Mouse (Mus musculus): ENCODE data around the gene Nsun5. TPM values are rescaled to one million over a fixed set of nuclear protein-coding genes. Genes with fewer than 3 reads are reported as not detected.

Gene Nsun5
- polyA plus RNA-seq, 1 experiment from 2014 or later = 34.1 TPM

- no peak overlapping the region for H3K4me3 ChIP-seq (ENCODE audit: low read depth, low read length)
- no peaks in the 10 kb centered on the region for H3K4me1 ChIP-seq (ENCODE audit: control insufficient read depth, insufficient read depth, low read length)
- H3K9me3 ChIP-seq (replicated peaks; ENCODE audit: control insufficient read depth, low read length, poor library complexity, severe bottlenecking) = no peaks in the 10 kb centered on the region; the same call in 1 of the 2 replicates
- H3K27ac ChIP-seq (ENCODE audit: low read length) = no peak overlapping the region
- WGBS = 70% methylated on average over 4 of the region's 4 CpGs
- ATAC-seq = no peak
- H3K27me3 ChIP-seq (ENCODE audit: control insufficient read depth, insufficient read depth, low read depth, low read length) = no peaks in the 10 kb centered on the region
- H3K4me2 ChIP-seq (ENCODE audit: low read length) = no peak overlapping the region
- H3K9ac ChIP-seq (ENCODE audit: low read depth, low read length) = no peak overlapping the region
- no peaks in the 10 kb centered on the region for H3K36me3 ChIP-seq (ENCODE audit: control insufficient read depth, insufficient read depth, low read length)
Observed at GRCm38 (mm10) chr5:135347511-135348011, 22.2 kb upstream of the Nsun5 start.

- Histone ChIP-seq H3K4me1 (ENCODE audit: control insufficient read depth, insufficient read depth, low read length) (no peaks in the 10 kb centered on the region), H3K9me3 (replicated peaks; ENCODE audit: control insufficient read depth, low read length, poor library complexity, severe bottlenecking) (no peaks in the 10 kb centered on the region; the same call in 1 of the 2 replicates), H3K4me2 (ENCODE audit: low read length) (no peak within 1 kb of the TSS), H3K27ac (ENCODE audit: low read length) (no peak within 1 kb of the TSS), H3K27me3 (ENCODE audit: control insufficient read depth, insufficient read depth, low read depth, low read length) (no peaks in the 10 kb centered on the region), H3K9ac (ENCODE audit: low read depth, low read length) (no peak within 1 kb of the TSS), H3K4me3 (ENCODE audit: low read depth, low read length) (no peak within 1 kb of the TSS), H3K36me3 (ENCODE audit: control insufficient read depth, insufficient read depth, low read length) (no peaks in the 10 kb centered on the region)
- WGBS = 89% methylated on average over 34 of the region's 35 CpGs
- no peak for ATAC-seq
Observed at GRCm38 (mm10) chr5:135349862-135350261, 19.9 kb upstream of the Nsun5 start, which contains the start of gene Fkbp6. Gene Fkbp6, minus strand, starts transcription at chr5:135350044.

GRCm38 (mm10) chr5:135351606-135352005, 18.1 kb upstream of the Nsun5 start:
- no peaks in the 10 kb centered on the region for H3K27me3 ChIP-seq (ENCODE audit: control insufficient read depth, insufficient read depth, low read depth, low read length)
- H3K27ac ChIP-seq (ENCODE audit: low read length) = no peak overlapping the region
- H3K4me1 ChIP-seq (ENCODE audit: control insufficient read depth, insufficient read depth, low read length) = no peaks in the 10 kb centered on the region
- H3K9ac ChIP-seq (ENCODE audit: low read depth, low read length) = no peak overlapping the region
- H3K36me3 ChIP-seq (ENCODE audit: control insufficient read depth, insufficient read depth, low read length) = no peaks in the 10 kb centered on the region
- H3K4me3 ChIP-seq (ENCODE audit: low read depth, low read length) = no peak overlapping the region
- no peak overlapping the region for H3K4me2 ChIP-seq (ENCODE audit: low read length)
- no peaks in the 10 kb centered on the region; the same call in 1 of the 2 replicates for H3K9me3 ChIP-seq (replicated peaks; ENCODE audit: control insufficient read depth, low read length, poor library complexity, severe bottlenecking)
- no peak for ATAC-seq
- 87% methylated on average over 13 of the region's 13 CpGs for WGBS

GRCm38 (mm10) chr5:135352995-135353394, 16.8 kb upstream of the Nsun5 start, which contains the start of gene Trim50:
Gene Trim50, plus strand, starts transcription at chr5:135353295.
- no peak for ATAC-seq
- H3K27ac ChIP-seq (ENCODE audit: low read length) = no peak within 1 kb of the TSS
- WGBS = 65% methylated on average over 9 of the region's 9 CpGs

GRCm38 (mm10) chr5:135353564-135353963, 16.2 kb upstream of the Nsun5 start:
- Histone ChIP-seq H3K27me3 (ENCODE audit: control insufficient read depth, insufficient read depth, low read depth, low read length) (no peaks in the 10 kb centered on the region), H3K36me3 (ENCODE audit: control insufficient read depth, insufficient read depth, low read length) (no peaks in the 10 kb centered on the region), H3K4me1 (ENCODE audit: control insufficient read depth, insufficient read depth, low read length) (no peaks in the 10 kb centered on the region), H3K4me3 (ENCODE audit: low read depth, low read length) (no peak overlapping the region), H3K9me3 (replicated peaks; ENCODE audit: control insufficient read depth, low read length, poor library complexity, severe bottlenecking) (no peaks in the 10 kb centered on the region; the same call in 1 of the 2 replicates), H3K4me2 (ENCODE audit: low read length) (no peak overlapping the region), H3K9ac (ENCODE audit: low read depth, low read length) (no peak overlapping the region), H3K27ac (ENCODE audit: low read length) (no peak overlapping the region)
- WGBS = 20% methylated on average over 20 of the region's 20 CpGs
- ATAC-seq = no peak

More at GRCm38 (mm10) chr5:135352995-135353394, 16.8 kb upstream of the Nsun5 start, which contains the start of gene Trim50:
- H3K4me2 ChIP-seq (ENCODE audit: low read length) = no peak within 1 kb of the TSS
- no peaks in the 10 kb centered on the region for H3K36me3 ChIP-seq (ENCODE audit: control insufficient read depth, insufficient read depth, low read length)
- no peaks in the 10 kb centered on the region for H3K4me1 ChIP-seq (ENCODE audit: control insufficient read depth, insufficient read depth, low read length)
- H3K4me3 ChIP-seq (ENCODE audit: low read depth, low read length) = no peak within 1 kb of the TSS
- H3K27me3 ChIP-seq (ENCODE audit: control insufficient read depth, insufficient read depth, low read depth, low read length) = no peaks in the 10 kb centered on the region
- H3K9ac ChIP-seq (ENCODE audit: low read depth, low read length) = no peak within 1 kb of the TSS
- no peaks in the 10 kb centered on the region; the same call in 1 of the 2 replicates for H3K9me3 ChIP-seq (replicated peaks; ENCODE audit: control insufficient read depth, low read length, poor library complexity, severe bottlenecking)

- no peak overlapping the region for H3K4me2 ChIP-seq (ENCODE audit: low read length)
- 47% methylated on average over 1 of the region's 1 CpGs for WGBS
- no peaks in the 10 kb centered on the region for H3K36me3 ChIP-seq (ENCODE audit: control insufficient read depth, insufficient read depth, low read length)
Observed at GRCm38 (mm10) chr5:135356090-135356489, 13.7 kb upstream of the Nsun5 start.

GRCm38 (mm10) chr5:135357556-135357955, 12.2 kb upstream of the Nsun5 start:
- ATAC-seq = no peak
- no peak overlapping the region for H3K27ac ChIP-seq (ENCODE audit: low read length)
- H3K4me3 ChIP-seq (ENCODE audit: low read depth, low read length) = no peak overlapping the region
- H3K4me2 ChIP-seq (ENCODE audit: low read length) = no peak overlapping the region
- no peaks in the 10 kb centered on the region for H3K4me1 ChIP-seq (ENCODE audit: control insufficient read depth, insufficient read depth, low read length)
- WGBS = 83% methylated on average over 2 of the region's 2 CpGs
- H3K36me3 ChIP-seq (ENCODE audit: control insufficient read depth, insufficient read depth, low read length) = no peaks in the 10 kb centered on the region
- no peaks in the 10 kb centered on the region for H3K27me3 ChIP-seq (ENCODE audit: control insufficient read depth, insufficient read depth, low read depth, low read length)
- H3K9me3 ChIP-seq (replicated peaks; ENCODE audit: control insufficient read depth, low read length, poor library complexity, severe bottlenecking) = no peaks in the 10 kb centered on the region
- H3K9ac ChIP-seq (ENCODE audit: low read depth, low read length) = no peak overlapping the region

More at GRCm38 (mm10) chr5:135356090-135356489, 13.7 kb upstream of the Nsun5 start:
- Histone ChIP-seq H3K27me3 (ENCODE audit: control insufficient read depth, insufficient read depth, low read depth, low read length) (no peaks in the 10 kb centered on the region), H3K9ac (ENCODE audit: low read depth, low read length) (no peak overlapping the region), H3K4me3 (ENCODE audit: low read depth, low read length) (no peak overlapping the region), H3K9me3 (replicated peaks; ENCODE audit: control insufficient read depth, low read length, poor library complexity, severe bottlenecking) (no peaks in the 10 kb centered on the region), H3K27ac (ENCODE audit: low read length) (no peak overlapping the region), H3K4me1 (ENCODE audit: control insufficient read depth, insufficient read depth, low read length) (no peaks in the 10 kb centered on the region)
- no peak for ATAC-seq

- Histone ChIP-seq H3K4me1 (ENCODE audit: control insufficient read depth, insufficient read depth, low read length) (no peaks in the 10 kb centered on the region), H3K9me3 (replicated peaks; ENCODE audit: control insufficient read depth, low read length, poor library complexity, severe bottlenecking) (no peaks in the 10 kb centered on the region), H3K9ac (ENCODE audit: low read depth, low read length) (no peak overlapping the region), H3K4me2 (ENCODE audit: low read length) (no peak overlapping the region), H3K27ac (ENCODE audit: low read length) (no peak overlapping the region), H3K36me3 (ENCODE audit: control insufficient read depth, insufficient read depth, low read length) (no peaks in the 10 kb centered on the region), H3K4me3 (ENCODE audit: low read depth, low read length) (no peak overlapping the region), H3K27me3 (ENCODE audit: control insufficient read depth, insufficient read depth, low read depth, low read length) (no peaks in the 10 kb centered on the region)
- WGBS = 91% methylated on average over 2 of the region's 2 CpGs
- no peak for ATAC-seq
Observed at GRCm38 (mm10) chr5:135359772-135360171, 10.0 kb upstream of the Nsun5 start.

- Histone ChIP-seq H3K27ac (ENCODE audit: low read length) (no peak overlapping the region), H3K4me2 (ENCODE audit: low read length) (no peak overlapping the region), H3K9me3 (replicated peaks; ENCODE audit: control insufficient read depth, low read length, poor library complexity, severe bottlenecking) (no peaks in the 10 kb centered on the region), H3K9ac (ENCODE audit: low read depth, low read length) (no peak overlapping the region), H3K4me1 (ENCODE audit: control insufficient read depth, insufficient read depth, low read length) (no peaks in the 10 kb centered on the region), H3K27me3 (ENCODE audit: control insufficient read depth, insufficient read depth, low read depth, low read length) (no peaks in the 10 kb centered on the region; the same call in 1 of the 2 replicates), H3K36me3 (ENCODE audit: control insufficient read depth, insufficient read depth, low read length) (no peaks in the 10 kb centered on the region), H3K4me3 (ENCODE audit: low read depth, low read length) (no peak overlapping the region)
- WGBS = 93% methylated on average over 3 of the region's 3 CpGs
- no peak for ATAC-seq
Observed at GRCm38 (mm10) chr5:135362572-135362971, 7.2 kb upstream of the Nsun5 start.

All from midbrain, embryonic 16.5 days (tissue).